Mouse (Mus musculus) layer of hippocampus, adult 8-10 months (tissue): Measurements from ENCODE around the gene Mab21l1. TPM values are rescaled to one million over a fixed set of nuclear protein-coding genes. Genes with fewer than 3 reads are reported as not detected.

Experiments used
- DNase-seq, 2 experiments: peaks; one replicate each; pipeline ENCODE4 v3.0.0; 2022; ENCODE audit warnings: low spot score in 2 of 2
- total RNA-seq, 4 experiments: library from RNA; stranded (reverse); gene quantifications; 2 replicates each; pipeline ENCODE4 v1.2.4; 2022

Mab21l1 gene
- total RNA-seq, 4 experiments from 2014 or later: 1.8 to 2.8 (median 2.2) TPM

DNA sequence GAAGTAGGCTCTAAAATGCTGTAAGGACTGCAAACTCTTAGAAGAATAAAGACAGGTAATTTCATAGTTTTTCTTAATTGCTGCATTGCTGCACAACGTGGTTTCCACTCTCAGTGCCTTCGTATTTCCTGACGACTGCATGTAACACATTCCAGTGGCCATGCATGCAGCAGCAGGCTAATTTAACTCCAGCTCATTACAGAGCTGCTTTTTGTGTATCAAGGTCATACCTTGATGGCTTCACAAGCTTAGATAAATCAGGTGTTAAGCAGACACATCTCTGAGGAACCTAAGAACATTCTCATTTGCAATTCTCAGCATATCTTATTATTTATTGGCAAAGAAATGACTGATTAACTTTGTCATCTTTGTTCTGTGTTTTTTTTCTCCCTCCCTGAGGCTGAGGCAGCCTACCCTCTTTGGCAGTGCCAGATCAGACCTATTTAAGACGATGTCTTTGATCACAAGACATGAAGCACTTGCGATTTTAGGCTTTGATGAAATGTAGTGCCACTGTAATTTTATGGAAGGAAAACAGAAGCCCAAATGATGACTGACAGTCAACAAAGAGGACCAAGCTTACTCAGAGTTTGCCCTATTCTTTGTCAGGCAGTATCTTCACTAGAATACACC is 32.8 kb downstream of the Mab21l1 start:
- no peak for DNase-seq

DNA sequence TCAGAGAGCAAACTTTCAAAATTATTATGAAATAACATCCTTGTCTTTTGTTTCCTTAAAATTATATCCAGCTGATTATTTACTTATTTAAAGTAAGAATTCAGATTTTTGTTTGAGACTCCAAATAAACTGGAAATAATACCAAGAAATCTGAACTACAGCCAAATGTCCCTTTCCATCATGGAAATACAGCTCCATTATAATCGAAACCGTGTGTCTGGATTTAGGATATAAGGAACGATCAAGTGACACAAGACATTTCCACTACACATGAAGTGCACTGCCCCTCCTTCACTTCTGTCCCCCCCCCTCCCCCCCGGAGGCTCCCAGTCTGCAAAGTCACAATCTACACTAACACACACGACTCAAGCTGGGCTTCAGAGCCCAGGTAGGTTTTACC is 33.8 kb downstream of the Mab21l1 start:
- DNase-seq: no peak

DNA sequence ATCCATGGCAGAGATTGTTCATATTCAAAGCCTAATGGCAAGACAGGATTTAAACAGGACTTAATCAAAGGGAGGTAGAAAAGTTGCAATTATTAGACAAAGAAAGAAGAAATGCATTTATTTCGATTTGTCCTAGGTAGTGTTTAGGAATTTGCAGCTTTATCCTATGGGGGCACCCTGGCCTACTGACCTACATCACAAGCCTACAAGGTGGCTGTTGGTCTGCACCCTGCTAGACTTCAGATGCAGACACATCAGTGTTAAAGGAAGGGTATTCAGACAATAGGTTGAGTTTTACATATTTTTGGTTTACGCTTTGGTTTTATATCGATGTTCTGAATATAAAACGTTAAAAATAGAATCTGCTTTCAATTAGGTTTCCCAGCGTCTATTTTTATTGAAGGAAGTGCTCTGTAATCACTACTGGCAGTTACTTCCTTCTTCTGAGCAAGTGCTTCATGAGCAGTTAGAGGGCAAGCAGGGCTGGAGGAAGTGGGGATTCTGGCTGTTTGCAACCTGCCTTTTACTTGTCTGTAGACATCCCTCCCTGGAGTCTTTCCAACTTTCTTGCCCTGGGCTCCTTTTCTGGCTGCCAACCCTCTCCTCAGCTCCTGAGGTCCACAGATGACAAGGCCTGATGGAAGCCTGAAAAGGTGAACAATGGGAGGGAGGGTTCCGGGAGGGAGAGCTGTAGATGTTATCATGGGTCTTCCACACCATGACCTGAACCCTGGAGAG is 34.5 kb downstream of the Mab21l1 start:
- DNase-seq: no peak

DNA sequence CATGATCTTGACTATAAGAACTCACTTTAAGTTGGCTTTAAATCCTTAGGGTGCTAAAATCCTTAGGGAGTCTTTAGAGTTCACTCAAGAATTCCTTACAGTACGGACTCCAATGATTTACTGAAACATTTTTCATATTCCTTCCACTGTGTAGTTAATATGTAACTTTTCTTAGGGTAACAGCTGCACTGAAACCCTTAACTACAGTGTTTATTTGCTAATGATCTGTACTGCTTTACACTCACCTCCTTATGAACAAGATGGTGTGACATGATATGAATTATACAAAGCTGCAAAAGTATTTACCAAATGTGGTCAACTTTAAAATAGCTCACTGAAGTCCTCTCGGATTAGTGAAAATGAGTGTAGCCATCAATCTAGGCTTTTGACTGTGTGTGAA is 35.8 kb downstream of the Mab21l1 start:
- DNase-seq: no peak

DNA sequence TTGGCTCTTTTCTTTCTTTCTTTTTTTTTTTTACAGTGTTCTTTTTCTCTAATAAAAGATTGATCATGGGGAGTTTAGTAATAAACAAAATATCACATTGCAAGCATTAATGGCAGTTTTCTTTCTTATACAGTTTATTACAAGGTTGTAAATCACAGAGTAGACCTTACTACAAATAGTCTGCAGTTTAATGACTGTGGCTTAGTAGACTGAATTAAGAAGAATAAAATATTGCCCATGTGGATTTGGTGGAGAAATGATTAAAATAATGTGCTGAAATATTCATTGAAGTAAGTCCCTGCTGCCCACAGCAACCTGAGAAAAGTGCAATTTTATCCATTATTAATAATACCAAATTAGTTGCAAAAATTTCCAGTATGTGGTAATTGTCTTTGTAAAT is 37.3 kb downstream of the Mab21l1 start:
- no peak for DNase-seq

DNA sequence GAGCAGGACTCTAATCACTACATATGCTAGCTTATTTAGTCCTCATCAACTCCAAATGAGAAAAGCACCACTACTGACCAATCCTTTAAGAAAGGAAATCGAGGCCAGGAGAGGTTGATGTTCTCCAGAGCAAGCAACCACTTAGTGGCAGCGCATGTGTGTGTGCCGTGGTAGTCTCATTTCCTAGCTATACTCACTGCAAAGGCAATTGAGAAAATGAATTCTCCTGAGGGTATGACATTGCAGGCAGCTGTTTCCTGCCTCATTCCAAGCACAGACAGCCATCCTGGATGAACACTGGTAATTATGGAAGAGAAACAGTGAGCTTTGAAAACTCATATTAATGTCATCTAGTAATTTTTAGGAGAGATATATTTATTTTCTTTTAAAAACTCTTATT is 42.6 kb downstream of the Mab21l1 start:
- DNase-seq: no peak

DNA sequence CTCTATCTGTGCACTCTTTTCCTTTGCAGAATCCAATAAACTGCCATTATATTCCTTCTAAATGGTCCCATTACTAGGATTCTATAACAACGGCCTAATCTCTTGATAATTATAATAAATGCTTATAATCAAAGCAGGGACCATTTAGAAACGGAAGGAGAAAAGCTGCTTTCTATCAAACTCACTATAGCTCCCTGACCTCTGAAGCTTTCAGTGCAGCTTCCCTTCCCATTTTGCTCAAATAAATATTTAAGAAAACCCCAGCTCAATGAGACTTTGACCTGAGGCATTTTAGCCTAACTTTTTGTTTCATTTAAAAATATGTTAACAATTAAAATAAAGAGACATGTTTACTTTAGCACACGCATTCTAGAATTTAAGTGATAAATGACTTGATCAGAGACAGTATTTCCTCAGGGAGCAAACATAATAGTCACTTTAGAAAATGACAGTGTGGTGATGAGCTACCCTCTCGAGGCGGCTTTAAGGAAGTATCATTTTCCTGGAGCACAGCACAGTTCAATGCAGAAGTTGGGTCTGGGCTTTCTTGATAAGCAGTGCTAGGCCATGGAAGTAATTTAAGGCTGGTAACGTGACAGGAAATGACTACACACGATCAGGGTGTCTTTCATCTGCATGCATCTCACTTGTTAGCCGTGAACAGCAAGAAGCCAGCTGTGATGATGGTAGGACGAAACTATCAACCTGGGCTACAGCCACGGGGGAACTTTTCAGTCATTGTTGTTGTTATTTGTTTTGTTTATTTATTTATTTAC is 46.4 kb downstream of the Mab21l1 start:
- DNase-seq: no peak

DNA sequence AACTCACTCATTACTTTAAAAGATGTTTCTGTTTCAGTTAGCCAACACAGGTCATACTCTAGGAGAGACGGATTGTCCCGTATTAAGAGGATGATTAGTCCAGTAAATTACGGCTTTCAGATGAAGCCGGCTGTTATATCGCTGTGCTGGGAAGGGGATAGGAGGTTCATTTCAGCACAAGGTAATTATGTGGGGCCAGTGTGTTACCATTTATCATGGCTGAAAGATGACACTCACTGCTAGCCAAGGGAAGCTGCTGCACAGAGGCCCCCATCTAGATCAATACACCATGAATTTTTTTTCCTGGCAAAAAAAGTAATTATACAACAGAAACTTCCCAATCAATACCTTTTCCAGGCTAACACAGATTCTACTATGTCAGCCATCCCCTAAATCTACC is 47.9 kb downstream of the Mab21l1 start:
- no peak for DNase-seq
